Mouse (Mus musculus): ENCODE measurements around the gene AL732309.1. TPM values are rescaled to one million over a fixed set of nuclear protein-coding genes. Genes with fewer than 3 reads are reported as not detected.
A peak's percentile ranks its signal among the peaks of the same experiment; 100 is the strongest.

Gene AL732309.1
- polyA plus RNA-seq, 1 experiment from 2014 or later: 10.1 TPM

DNA sequence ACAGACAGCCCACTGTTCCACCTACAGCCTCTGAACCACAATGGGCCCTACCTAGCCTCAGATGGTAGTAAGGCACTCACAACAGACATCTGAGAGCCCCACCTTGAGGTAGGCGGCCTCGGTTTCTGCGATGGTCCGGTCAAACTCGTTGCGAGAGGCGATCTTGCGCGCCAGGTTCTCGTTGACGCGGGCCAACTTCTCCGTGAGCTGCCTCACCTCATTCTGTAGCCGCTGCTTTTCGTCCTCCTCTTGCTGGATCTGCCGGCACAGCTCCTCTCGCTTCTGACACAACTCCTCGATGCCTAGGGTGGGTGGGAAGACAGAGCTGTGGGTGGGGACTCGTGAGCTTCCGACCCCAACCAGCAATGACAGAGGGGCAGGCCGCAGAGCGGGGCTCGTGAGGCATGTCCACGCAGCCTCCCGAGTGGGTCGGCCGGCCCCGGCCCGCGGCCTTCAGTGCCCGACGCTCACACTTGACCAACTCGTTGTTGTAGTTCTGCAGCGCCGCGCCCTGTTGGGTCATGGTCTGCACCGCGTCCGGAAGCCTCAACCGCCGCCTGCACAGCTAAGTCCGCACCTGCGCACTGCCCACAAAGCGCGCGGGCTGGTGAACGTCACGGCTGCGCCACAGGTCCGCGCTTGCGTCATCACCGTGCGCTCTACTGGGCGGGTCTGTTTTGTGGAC, 25.3 kb upstream of the AL732309.1 start, which contains the start of the genes Ssna1 and Anapc2:
Gene Ssna1, minus strand, starts transcription at position 612 of the 685 bp plus-strand sequence.
Gene Anapc2, plus strand, starts transcription at position 652 of the 685 bp plus-strand sequence.
- peak; percentile 97 for ATAC-seq (ENCODE audit: insufficient read depth, low FRiP score)
- H3K27ac ChIP-seq (ENCODE audit: low read length): peak within 1 kb of the TSS; percentile 94
- peak within 1 kb of the TSS; percentile 93 for H3K4me3 ChIP-seq (replicated peaks; ENCODE audit: low read length)
- under 1% methylated on average over 55 of the region's 55 CpGs for WGBS
- no peaks in the 10 kb centered on the region for H3K9me3 ChIP-seq (replicated peaks; ENCODE audit: control insufficient read depth, low read length)
- peaks cover 34% of the 10 kb centered on the region for H3K4me1 ChIP-seq (ENCODE audit: control insufficient read depth, insufficient read depth, low read length)
- peak within 1 kb of the TSS; percentile 94 for H3K9ac ChIP-seq (ENCODE audit: low read length)
- H3K36me3 ChIP-seq (ENCODE audit: control insufficient read depth, insufficient read depth, low read length): peaks cover 31% of the 10 kb centered on the region
- H3K27me3 ChIP-seq (ENCODE audit: control insufficient read depth, insufficient read depth, low read length): no peaks in the 10 kb centered on the region
- H3K4me2 ChIP-seq (ENCODE audit: low read depth, low read length): peak within 1 kb of the TSS; percentile 94

GRCm38 (mm10) chr2:25267746-25268309, 21.2 kb upstream of the AL732309.1 start:
- 67% methylated on average over 4 of the region's 4 CpGs for WGBS
- H3K9ac ChIP-seq (ENCODE audit: low read length): no peak overlapping the region; the same call in 1 of the 2 replicates
- ATAC-seq (ENCODE audit: insufficient read depth, low FRiP score): no peak
- H3K27me3 ChIP-seq (ENCODE audit: control insufficient read depth, insufficient read depth, low read length): peaks cover 7% of the 10 kb centered on the region; the same call in 1 of the 2 replicates
- H3K27ac ChIP-seq (ENCODE audit: low read length): peak overlapping the region; percentile 90
- peak overlapping the region; percentile 14; the same call in 1 of the 2 replicates for H3K4me3 ChIP-seq (replicated peaks; ENCODE audit: low read length)
- peak overlapping the region; percentile 85; the same call in 1 of the 2 replicates for H3K4me2 ChIP-seq (ENCODE audit: low read depth, low read length)
- peaks cover 8% of the 10 kb centered on the region; the same call in 1 of the 2 replicates for H3K36me3 ChIP-seq (ENCODE audit: control insufficient read depth, insufficient read depth, low read length)
- no peaks in the 10 kb centered on the region for H3K9me3 ChIP-seq (replicated peaks; ENCODE audit: control insufficient read depth, low read length)
- H3K4me1 ChIP-seq (ENCODE audit: control insufficient read depth, insufficient read depth, low read length): peaks cover 45% of the 10 kb centered on the region

GRCm38 (mm10) chr2:25267241-25267640, 20.6 kb upstream of the AL732309.1 start:
- Histone ChIP-seq H3K9ac (ENCODE audit: low read length) (peak overlapping the region; percentile 82), H3K27ac (ENCODE audit: low read length) (peak overlapping the region; percentile 90), H3K9me3 (replicated peaks; ENCODE audit: control insufficient read depth, low read length) (no peaks in the 10 kb centered on the region), H3K4me2 (ENCODE audit: low read depth, low read length) (peak overlapping the region; percentile 85), H3K4me3 (replicated peaks; ENCODE audit: low read length) (peak overlapping the region; percentile 14), H3K36me3 (ENCODE audit: control insufficient read depth, insufficient read depth, low read length) (peaks cover 8% of the 10 kb centered on the region; the same call in 1 of the 2 replicates), H3K4me1 (ENCODE audit: control insufficient read depth, insufficient read depth, low read length) (peaks cover 45% of the 10 kb centered on the region), H3K27me3 (ENCODE audit: control insufficient read depth, insufficient read depth, low read length) (peaks cover 7% of the 10 kb centered on the region; the same call in 1 of the 2 replicates)
- ATAC-seq (ENCODE audit: insufficient read depth, low FRiP score): no peak

- peak; percentile 30 for ATAC-seq (ENCODE audit: insufficient read depth, low FRiP score)
- H3K27me3 ChIP-seq (ENCODE audit: control insufficient read depth, insufficient read depth, low read length): peaks cover 7% of the 10 kb centered on the region; the same call in 1 of the 2 replicates
- H3K4me2 ChIP-seq (ENCODE audit: low read depth, low read length): peak overlapping the region; percentile 85
- no peaks in the 10 kb centered on the region for H3K9me3 ChIP-seq (replicated peaks; ENCODE audit: control insufficient read depth, low read length)
- peak overlapping the region; percentile 90 for H3K27ac ChIP-seq (ENCODE audit: low read length)
- H3K36me3 ChIP-seq (ENCODE audit: control insufficient read depth, insufficient read depth, low read length): peaks cover 8% of the 10 kb centered on the region; the same call in 1 of the 2 replicates
- H3K4me3 ChIP-seq (replicated peaks; ENCODE audit: low read length): peak overlapping the region; percentile 72
- H3K9ac ChIP-seq (ENCODE audit: low read length): peak overlapping the region; percentile 82
- WGBS: 24% methylated on average over 2 of the region's 2 CpGs
- H3K4me1 ChIP-seq (ENCODE audit: control insufficient read depth, insufficient read depth, low read length): peaks cover 45% of the 10 kb centered on the region
These were observed 20.1 kb upstream of the AL732309.1 start for GRCm38 (mm10) chr2:25266720-25267119.

DNA sequence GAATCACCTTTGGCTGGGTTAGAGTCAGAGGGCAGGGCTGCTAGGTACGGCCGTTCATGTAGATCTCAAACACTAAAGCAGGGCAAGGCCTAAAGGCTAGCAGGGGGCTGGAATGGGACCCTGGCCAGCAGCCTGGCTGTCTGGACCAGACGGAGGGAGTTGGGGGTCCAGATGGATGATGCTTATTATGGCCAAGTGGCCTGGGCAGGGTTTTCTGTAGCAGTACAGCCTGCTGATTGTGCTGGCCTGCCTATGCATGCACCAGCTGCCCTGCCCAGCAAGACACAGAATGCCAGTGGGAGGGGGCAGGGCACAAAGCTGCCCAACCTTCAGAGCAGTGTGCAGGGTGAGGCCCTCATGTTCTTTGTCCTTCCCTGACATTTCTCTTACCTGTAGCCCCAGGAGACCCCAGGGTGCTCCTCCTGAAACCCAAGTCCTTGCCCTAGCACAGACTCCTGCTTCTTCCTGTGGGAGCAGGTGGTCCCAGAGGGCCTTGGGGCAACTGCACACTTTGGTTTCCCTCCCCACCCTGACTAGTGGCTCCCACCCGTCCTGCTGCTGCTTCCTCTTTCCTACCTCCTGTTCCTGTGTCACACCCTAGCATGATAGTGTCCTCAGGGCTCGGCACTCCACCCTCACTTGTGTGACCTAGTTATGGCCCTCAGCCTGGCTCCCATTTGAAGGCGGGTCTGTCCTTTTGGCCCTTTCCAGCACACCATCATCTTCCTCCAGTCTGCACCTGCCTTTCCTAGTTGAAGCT, 19.4 kb upstream of the AL732309.1 start:
- peak overlapping the region; percentile 72 for H3K4me3 ChIP-seq (replicated peaks; ENCODE audit: low read length)
- peak overlapping the region; percentile 82 for H3K9ac ChIP-seq (ENCODE audit: low read length)
- ATAC-seq (ENCODE audit: insufficient read depth, low FRiP score): peak; percentile 16; the same call in 1 of the 2 replicates
- H3K27ac ChIP-seq (ENCODE audit: low read length): peak overlapping the region; percentile 90
- peaks cover 8% of the 10 kb centered on the region; the same call in 1 of the 2 replicates for H3K36me3 ChIP-seq (ENCODE audit: control insufficient read depth, insufficient read depth, low read length)
- no peaks in the 10 kb centered on the region for H3K9me3 ChIP-seq (replicated peaks; ENCODE audit: control insufficient read depth, low read length)
- peak overlapping the region; percentile 85 for H3K4me2 ChIP-seq (ENCODE audit: low read depth, low read length)
- H3K27me3 ChIP-seq (ENCODE audit: control insufficient read depth, insufficient read depth, low read length): peaks cover 7% of the 10 kb centered on the region; the same call in 1 of the 2 replicates
- peaks cover 39% of the 10 kb centered on the region for H3K4me1 ChIP-seq (ENCODE audit: control insufficient read depth, insufficient read depth, low read length)
- WGBS: 53% methylated on average over 6 of the region's 6 CpGs

- no peak for ATAC-seq (ENCODE audit: insufficient read depth, low FRiP score)
- Histone ChIP-seq H3K36me3 (ENCODE audit: control insufficient read depth, insufficient read depth, low read length) (peaks cover under 1% of the 10 kb centered on the region; the same call in 1 of the 2 replicates), H3K27me3 (ENCODE audit: control insufficient read depth, insufficient read depth, low read length) (peaks cover 7% of the 10 kb centered on the region; the same call in 1 of the 2 replicates), H3K4me1 (ENCODE audit: control insufficient read depth, insufficient read depth, low read length) (peaks cover 36% of the 10 kb centered on the region), H3K27ac (ENCODE audit: low read length) (peak overlapping the region; percentile 90; the same call in 1 of the 2 replicates), H3K4me2 (ENCODE audit: low read depth, low read length) (peak overlapping the region; percentile 85), H3K4me3 (replicated peaks; ENCODE audit: low read length) (peak overlapping the region; percentile 72), H3K9me3 (replicated peaks; ENCODE audit: control insufficient read depth, low read length) (no peaks in the 10 kb centered on the region), H3K9ac (ENCODE audit: low read length) (peak overlapping the region; percentile 82)
- WGBS: 65% methylated on average over 3 of the region's 3 CpGs
These were observed 18.2 kb upstream of the AL732309.1 start for GRCm38 (mm10) chr2:25264851-25265250.

DNA sequence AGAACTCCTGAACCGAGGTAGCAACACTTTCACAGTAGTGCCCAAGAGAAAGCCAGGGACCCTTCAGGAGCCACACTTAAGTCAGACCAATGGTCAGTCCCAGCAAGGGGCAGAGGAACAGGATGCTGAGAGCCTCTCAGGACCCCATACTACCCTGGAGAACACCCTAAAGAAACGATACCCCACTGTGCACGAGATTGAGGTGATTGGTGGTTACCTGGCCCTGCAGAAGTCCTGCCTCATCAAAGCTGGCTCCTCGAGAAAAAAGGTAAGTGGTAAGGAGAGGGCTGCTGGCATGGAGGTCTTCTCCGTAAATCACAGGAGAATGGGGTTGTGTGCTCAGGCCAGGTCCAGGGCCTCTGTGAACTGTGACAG, 17.6 kb upstream of the AL732309.1 start:
- no peak for ATAC-seq (ENCODE audit: insufficient read depth, low FRiP score)
- Histone ChIP-seq H3K4me1 (ENCODE audit: control insufficient read depth, insufficient read depth, low read length) (peaks cover 36% of the 10 kb centered on the region), H3K4me2 (ENCODE audit: low read depth, low read length) (peak overlapping the region; percentile 85), H3K27ac (ENCODE audit: low read length) (peak overlapping the region; percentile 90; the same call in 1 of the 2 replicates), H3K4me3 (replicated peaks; ENCODE audit: low read length) (peak overlapping the region; percentile 72), H3K36me3 (ENCODE audit: control insufficient read depth, insufficient read depth, low read length) (no peaks in the 10 kb centered on the region; the same call in 1 of the 2 replicates), H3K9me3 (replicated peaks; ENCODE audit: control insufficient read depth, low read length) (no peaks in the 10 kb centered on the region), H3K9ac (ENCODE audit: low read length) (peak overlapping the region; percentile 82), H3K27me3 (ENCODE audit: control insufficient read depth, insufficient read depth, low read length) (peaks cover 7% of the 10 kb centered on the region; the same call in 1 of the 2 replicates)
- WGBS: 77% methylated on average over 5 of the region's 5 CpGs

DNA sequence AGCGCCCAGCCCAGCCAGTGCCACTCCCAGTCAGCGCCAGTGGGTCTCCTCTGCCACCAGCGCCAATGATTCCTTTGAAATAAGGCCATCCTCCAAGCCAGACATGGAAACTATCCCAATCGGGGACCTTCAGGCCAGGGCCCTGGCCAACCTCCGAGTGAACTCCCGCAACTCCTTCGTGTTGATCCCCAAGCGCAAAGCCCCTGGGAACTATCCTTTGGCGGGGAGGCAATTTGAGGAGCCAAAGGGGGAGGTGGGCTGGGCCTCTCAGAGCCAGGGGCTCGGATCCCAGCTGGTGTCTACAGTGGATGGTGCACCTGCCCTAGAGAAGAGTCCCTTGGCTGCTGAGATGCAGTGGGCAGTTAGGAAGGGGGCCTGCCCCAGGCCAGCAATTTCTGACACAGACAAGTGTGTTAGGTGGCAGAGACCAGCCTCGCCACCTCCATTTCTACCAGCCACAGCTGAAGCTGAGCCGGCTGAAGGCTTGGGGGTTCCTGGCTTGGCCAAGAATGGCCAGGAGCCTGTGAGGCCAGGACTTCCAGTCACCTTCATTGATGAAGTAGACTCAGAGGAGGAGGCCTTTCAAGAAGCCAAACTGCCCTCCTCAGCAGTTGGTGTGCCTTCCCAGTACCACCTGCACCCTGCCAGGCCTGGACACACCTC, 17.1 kb upstream of the AL732309.1 start:
- WGBS: 22% methylated on average over 12 of the region's 12 CpGs
- H3K4me1 ChIP-seq (ENCODE audit: control insufficient read depth, insufficient read depth, low read length): peaks cover 36% of the 10 kb centered on the region
- H3K27me3 ChIP-seq (ENCODE audit: control insufficient read depth, insufficient read depth, low read length): peaks cover 7% of the 10 kb centered on the region; the same call in 1 of the 2 replicates
- no peak for ATAC-seq (ENCODE audit: insufficient read depth, low FRiP score)
- no peaks in the 10 kb centered on the region; the same call in 1 of the 2 replicates for H3K36me3 ChIP-seq (ENCODE audit: control insufficient read depth, insufficient read depth, low read length)
- peak overlapping the region; percentile 82 for H3K9ac ChIP-seq (ENCODE audit: low read length)
- peak overlapping the region; percentile 85 for H3K4me2 ChIP-seq (ENCODE audit: low read depth, low read length)
- peak overlapping the region; percentile 72 for H3K4me3 ChIP-seq (replicated peaks; ENCODE audit: low read length)
- H3K27ac ChIP-seq (ENCODE audit: low read length): no peak overlapping the region; the same call in 1 of the 2 replicates
- no peaks in the 10 kb centered on the region for H3K9me3 ChIP-seq (replicated peaks; ENCODE audit: control insufficient read depth, low read length)
